Mouse (Mus musculus) MEL (cell line): ENCODE measurements around the gene Smu1.

Experiments
- CHD1 ChIP-seq: IDR thresholded peaks from 2 replicates; pipeline ENCODE4 v1.6.1; 2012; ENCODE audit warnings: low read depth, mild to moderate bottlenecking, inconsistent platforms, low read length, improper control_type of control experiment
- CTCF ChIP-seq, 3 experiments: IDR thresholded peaks in 2 of 3; conservative IDR thresholded peaks in 1 of 3; 2 replicates each; pipeline ENCODE4 v1.5.1; 2011 to 2012; ENCODE audit warnings: low read length in 3 of 3, low read depth in 2 of 3, mild to moderate bottlenecking in 2 of 3, improper control_type of control experiment in 1 of 3, inconsistent platforms in 1 of 3, mixed read lengths in 1 of 3, moderate library complexity in 1 of 3; ENCODE audit not compliant: control insufficient read depth in 1 of 3, insufficient read depth in 1 of 3, poor library complexity in 1 of 3, severe bottlenecking in 1 of 3
- E2F4 ChIP-seq: IDR thresholded peaks from 2 replicates; pipeline ENCODE4 v1.6.1; 2011; ENCODE audit warnings: low read depth, low read length, improper control_type of control experiment, borderline replicate concordance
- EP300 ChIP-seq, 2 experiments: IDR thresholded peaks; 2 replicates each; pipeline ENCODE4 v1.6.1; 2011; ENCODE audit warnings: improper control_type of control experiment in 2 of 2, low read length in 2 of 2, low read depth in 1 of 2, mild to moderate bottlenecking in 1 of 2
- MAFK ChIP-seq: IDR thresholded peaks from 2 replicates; pipeline ENCODE4 v1.6.1; 2011; ENCODE audit warnings: low read depth, mild to moderate bottlenecking, low read length, improper control_type of control experiment, borderline replicate concordance
- MYC ChIP-seq: IDR thresholded peaks from 2 replicates; pipeline ENCODE4 v1.6.1; 2011; ENCODE audit warnings: low read depth, mild to moderate bottlenecking, low read length, improper control_type of control experiment, moderate library complexity
- POLR2A ChIP-seq, 2 experiments: IDR thresholded peaks; 2 replicates each; pipeline ENCODE4 v1.6.1; 2011 to 2012; ENCODE audit warnings: low read length in 2 of 2, mild to moderate bottlenecking in 2 of 2, control low read depth in 1 of 2, improper control_type of control experiment in 1 of 2, low read depth in 1 of 2, moderate library complexity in 1 of 2; ENCODE audit not compliant: control insufficient read depth in 1 of 2, insufficient read depth in 1 of 2, poor library complexity in 1 of 2
- SIN3A ChIP-seq: IDR thresholded peaks from 2 replicates; pipeline ENCODE4 v1.6.1; 2012; ENCODE audit warnings: low read length, improper control_type of control experiment, inconsistent platforms
- SMC3 ChIP-seq: IDR thresholded peaks from 2 replicates; pipeline ENCODE4 v1.6.1; 2011; ENCODE audit warnings: low read depth, low read length, improper control_type of control experiment
- TAL1 ChIP-seq: IDR thresholded peaks from 2 replicates; pipeline ENCODE4 v1.6.1; 2012; ENCODE audit warnings: mild to moderate bottlenecking, inconsistent platforms, low read length, moderate library complexity, mixed read lengths
- ZMIZ1 ChIP-seq: IDR thresholded peaks from 2 replicates; pipeline ENCODE4 v1.6.1; 2012; ENCODE audit warnings: low read depth, mild to moderate bottlenecking, inconsistent platforms, low read length, improper control_type of control experiment, moderate library complexity
- ZNF384 ChIP-seq: IDR thresholded peaks from 2 replicates; pipeline ENCODE4 v1.6.1; 2012; ENCODE audit warnings: low read depth, mild to moderate bottlenecking, inconsistent platforms, low read length, improper control_type of control experiment

DNA sequence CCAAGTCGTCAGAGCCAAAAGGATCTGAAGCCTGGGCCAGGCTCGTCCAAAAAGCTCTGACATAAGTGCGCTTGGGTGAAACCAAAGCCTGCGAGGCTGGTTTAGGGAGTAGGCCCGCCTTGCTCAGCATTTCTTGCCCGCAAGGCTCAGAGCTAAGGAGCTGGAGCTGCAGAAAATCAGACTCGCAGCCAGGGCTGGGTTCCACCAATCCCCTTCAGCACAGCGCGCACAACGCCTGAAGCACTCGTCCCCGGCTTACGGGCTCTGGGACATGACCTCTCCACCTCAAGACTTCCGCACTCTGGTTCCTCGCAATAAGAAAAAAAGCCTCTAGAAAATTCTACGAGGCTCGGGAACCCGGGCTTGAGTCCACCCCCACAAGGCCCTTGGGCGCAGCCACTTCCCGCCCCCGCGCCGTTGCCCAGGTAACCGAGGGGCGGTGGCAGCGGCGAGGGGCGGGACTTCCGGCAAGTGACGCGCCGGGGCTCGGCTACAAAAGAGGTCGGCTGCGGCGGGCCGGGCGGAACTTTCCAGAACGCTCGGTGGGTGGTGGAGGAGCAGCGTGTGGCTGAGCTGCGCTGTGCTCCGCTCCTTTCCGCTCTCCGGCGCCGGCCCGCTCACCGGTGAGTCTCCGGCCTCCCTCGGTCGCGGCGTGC, 35.6 kb downstream of the Smu1 start, which contains the start of gene Dnaja1:
- TF ChIP-seq POLR2A (IDR thresholded peaks at IDR 0.05; ENCODE audit: control insufficient read depth in 1 of 2, insufficient read depth in 1 of 2, low read depth in 1 of 2, low read length in 2 of 2, poor library complexity in 1 of 2) = peak; percentile 88 to 96
- peak; percentile 87 for TF ChIP-seq ZNF384
- no peak for TF ChIP-seq CHD1
- TF ChIP-seq EP300 (IDR thresholded peaks at IDR 0.05; ENCODE audit: low read depth in 1 of 2, low read length in 2 of 2) = peak in 1 of 2 experiments; percentile 55; a peak in 1 of 4 replicates
- TF ChIP-seq MYC = no peak; the same call in 1 of the 2 replicates
- TF ChIP-seq E2F4 = no peak; the same call in 1 of the 2 replicates
- peak; percentile 81; the same call in 1 of the 2 replicates for TF ChIP-seq SIN3A
- no peak for TF ChIP-seq TAL1
- no peak for TF ChIP-seq CTCF (IDR thresholded peaks at IDR 0.05 in 2 of 3, conservative IDR thresholded peaks at IDR 0.05 in 1 of 3; ENCODE audit: control insufficient read depth in 1 of 3, insufficient read depth in 1 of 3, low read depth in 2 of 3, low read length in 3 of 3, poor library complexity in 1 of 3, severe bottlenecking in 1 of 3)
- peak; percentile 99 for TF ChIP-seq ZMIZ1
- no peak for TF ChIP-seq SMC3
- no peak for TF ChIP-seq MAFK
